Mouse (Mus musculus): ENCODE results near the gene Zfp36.

- TF ChIP-seq GATA1 (IDR thresholded peaks at IDR 0.05; ENCODE audit: borderline replicate concordance, low read length) (no peak), CTCF (IDR thresholded peaks at IDR 0.05; ENCODE audit: low read depth, low read length) (no peak), TAL1 (conservative IDR thresholded peaks at IDR 0.05; ENCODE audit: low read depth, low read length) (no peak)
Observed at GRCm38 (mm10) chr7:28328260-28328659, 51.8 kb downstream of the Zfp36 start.

Data from G1E (cell line).